Mouse (Mus musculus) liver, postnatal 0 days (tissue): ENCODE results near the gene Ctnnbl1. TPM values are rescaled to one million over a fixed set of nuclear protein-coding genes. Genes with fewer than 3 reads are reported as not detected.

ENCODE experiments used
- ATAC-seq: fragments of 200-750 bp; cut with Nextera tagmentation; 2 replicates; pipeline ENCODE4 v1.8.0; 2017; ENCODE audit warnings: mild to moderate bottlenecking, moderate library complexity
- DNase-seq: peaks from one replicate; pipeline ENCODE4 v3.0.0-alpha.2; 2016
- H3K27ac ChIP-seq: fragments of 300-500 bp; sonication (generic); 2 replicates; pipeline ENCODE4 v1.5.1; 2014; ENCODE audit warnings: antibody characterized with exemption, moderate library complexity, mild to moderate bottlenecking, low read depth
- H3K27me3 ChIP-seq: fragments of 300-500 bp; sonication (generic); 2 replicates; pipeline ENCODE4 v1.6.1; 2014; ENCODE audit warnings: low read length, control low read depth, mixed read lengths; ENCODE audit not compliant: insufficient read depth
- H3K36me3 ChIP-seq: fragments of 300-500 bp; sonication (generic); replicated peaks from 2 replicates; pipeline ENCODE4 v1.6.1; 2014; ENCODE audit warnings: mild to moderate bottlenecking, control low read depth, low read length, moderate library complexity, mixed read lengths; ENCODE audit not compliant: insufficient read depth
- H3K4me1 ChIP-seq: fragments of 300-500 bp; sonication (generic); 2 replicates; pipeline ENCODE4 v1.6.1; 2014; ENCODE audit warnings: antibody characterized with exemption, mild to moderate bottlenecking, control low read depth; ENCODE audit not compliant: insufficient read depth
- H3K4me2 ChIP-seq: fragments of 300-500 bp; sonication (generic); 2 replicates; pipeline ENCODE4 v1.6.1; 2014; ENCODE audit warnings: low read depth, mild to moderate bottlenecking, low read length, moderate library complexity, mixed read lengths
- H3K4me3 ChIP-seq: fragments of 300-500 bp; sonication (generic); 2 replicates; pipeline ENCODE4 v1.5.1; 2014; ENCODE audit warnings: low read depth, low read length
- H3K9ac ChIP-seq: fragments of 300-500 bp; sonication (generic); replicated peaks from 2 replicates; pipeline ENCODE4 v1.6.1; 2014; ENCODE audit warnings: mild to moderate bottlenecking, moderate library complexity
- H3K9me3 ChIP-seq: fragments of 300-500 bp; sonication (generic); 2 replicates; pipeline ENCODE4 v1.6.1; 2016; ENCODE audit warnings: mild to moderate bottlenecking, control low read depth, low read length, mixed read lengths
- CTCF ChIP-seq: sonication (generic); IDR thresholded peaks from 2 replicates; pipeline ENCODE4 v1.5.1; 2016; ENCODE audit warnings: antibody characterized with exemption, low read depth
- EP300 ChIP-seq: IDR thresholded peaks from 2 replicates; pipeline ENCODE4 v1.6.1; 2016; ENCODE audit warnings: antibody characterized with exemption, low read depth, mild to moderate bottlenecking
- WGBS: fragments of 180-500 bp; shearing (Covaris S2); extraction: QIAGEN DNeasy Blood & Tissue Kit; methylation state at CpG from one replicate; pipeline ENCODE4 v1.1.7; 2014; ENCODE audit not compliant: insufficient replicate concordance; 5-methylcytosine and 5-hydroxymethylcytosine counted together
- polyA plus RNA-seq: library from polyadenylated mRNA; unstranded; fragments of >200 nt; fragmentation: Nextera tagmentation; extraction: Ambion mirVana; gene quantifications from 2 replicates; pipeline ENCODE4 v1.2.1, GENCODE M21; 2015

Ctnnbl1 gene
- polyA plus RNA-seq, 1 experiment from 2014 or later = 19.9 TPM

- DNase-seq = no peak
- Histone ChIP-seq H3K4me3 (no peak overlapping the region), H3K9ac (no peak overlapping the region), H3K27ac (no peak overlapping the region), H3K4me1 (peaks cover 10% of the 10 kb centered on the region), H3K27me3 (no peaks in the 10 kb centered on the region), H3K36me3 (0 out of 2 replicates have a peak, but pooled peaks cover 2% of the 10 kb centered on the region), H3K9me3 (no peaks in the 10 kb centered on the region), H3K4me2 (no peak overlapping the region)
- 85% methylated on average over 7 of the region's 7 CpGs for WGBS
- TF ChIP-seq CTCF (no peak), EP300 (no peak)
- ATAC-seq = no peak
Observed at GRCm38 (mm10) chr2:157755771-157756170, 18.6 kb downstream of the Ctnnbl1 start.

DNA sequence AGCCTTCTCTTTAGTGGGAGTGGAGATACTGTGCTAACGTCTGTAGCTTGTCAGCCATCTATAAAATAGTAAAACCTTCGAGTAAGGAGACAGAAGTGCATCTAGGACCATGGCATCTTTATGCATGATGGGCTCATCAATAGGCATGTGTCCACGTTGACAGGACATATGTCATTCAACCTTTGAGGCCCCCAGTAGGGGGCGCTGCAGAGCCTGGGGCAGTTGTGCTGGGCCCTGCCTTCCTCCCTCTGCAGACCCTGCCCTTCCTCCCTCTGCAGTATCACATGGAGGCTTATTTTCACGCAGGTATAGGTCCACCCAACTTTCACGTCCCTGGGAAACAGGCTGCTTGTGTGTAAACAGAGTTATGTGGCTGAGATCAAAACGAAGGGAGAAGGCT lies 19.0 kb downstream of the Ctnnbl1 start:
- H3K4me1 ChIP-seq = peaks cover 7% of the 10 kb centered on the region
- H3K27ac ChIP-seq = no peak overlapping the region
- 75% methylated on average over 7 of the region's 7 CpGs for WGBS
- DNase-seq (no peak), ATAC-seq (no peak)
- H3K36me3 ChIP-seq = 0 out of 2 replicates have a peak, but pooled peaks cover 2% of the 10 kb centered on the region
- TF ChIP-seq CTCF (peak; percentile 55), EP300 (no peak)
- H3K9ac ChIP-seq = no peak overlapping the region
- no peak overlapping the region for H3K4me2 ChIP-seq
- H3K9me3 ChIP-seq = no peaks in the 10 kb centered on the region
- no peaks in the 10 kb centered on the region for H3K27me3 ChIP-seq
- no peak overlapping the region for H3K4me3 ChIP-seq

- 0 out of 2 replicates have a peak, but pooled peaks have one; percentile 13 for TF ChIP-seq EP300
- TF ChIP-seq CTCF = no peak
- Histone ChIP-seq H3K36me3 (0 out of 2 replicates have a peak, but pooled peaks cover 2% of the 10 kb centered on the region), H3K27me3 (no peaks in the 10 kb centered on the region), H3K4me1 (0 out of 2 replicates have a peak, but pooled peaks cover 4% of the 10 kb centered on the region), H3K4me2 (no peak overlapping the region), H3K9ac (no peak overlapping the region), H3K4me3 (no peak overlapping the region), H3K9me3 (no peaks in the 10 kb centered on the region), H3K27ac (no peak overlapping the region)
- ATAC-seq (peak; percentile 64), DNase-seq (no peak)
- 57% methylated on average over 5 of the region's 5 CpGs for WGBS
Observed at GRCm38 (mm10) chr2:157758395-157758794, 21.2 kb downstream of the Ctnnbl1 start.

DNA sequence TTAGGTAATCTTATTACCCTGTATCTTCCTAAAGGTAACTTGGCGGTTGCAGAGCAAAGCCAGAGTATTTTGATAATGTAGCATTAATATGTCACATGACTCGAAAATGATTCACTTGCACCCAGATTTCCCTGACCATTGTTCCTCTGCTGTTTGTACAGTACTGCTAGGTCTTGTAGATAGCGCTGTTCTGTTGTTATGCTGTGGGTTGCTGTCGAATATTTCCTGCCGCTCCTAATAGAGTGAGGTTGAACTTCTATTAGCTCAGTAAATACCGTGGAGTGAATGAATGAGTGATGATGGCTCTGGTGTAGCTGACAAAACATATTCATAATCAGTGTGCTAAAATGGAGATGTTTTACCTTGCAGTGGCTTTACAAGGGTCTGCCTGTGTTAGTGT lies 22.5 kb downstream of the Ctnnbl1 start:
- Histone ChIP-seq H3K27ac (no peak overlapping the region), H3K4me2 (no peak overlapping the region), H3K9ac (no peak overlapping the region), H3K4me3 (no peak overlapping the region), H3K4me1 (0 out of 2 replicates have a peak, but pooled peaks cover 4% of the 10 kb centered on the region), H3K9me3 (no peaks in the 10 kb centered on the region), H3K27me3 (no peaks in the 10 kb centered on the region), H3K36me3 (0 out of 2 replicates have a peak, but pooled peaks cover 2% of the 10 kb centered on the region)
- ATAC-seq (no peak), DNase-seq (no peak)
- 67% methylated on average over 6 of the region's 6 CpGs for WGBS
- TF ChIP-seq CTCF (no peak), EP300 (no peak)

DNA sequence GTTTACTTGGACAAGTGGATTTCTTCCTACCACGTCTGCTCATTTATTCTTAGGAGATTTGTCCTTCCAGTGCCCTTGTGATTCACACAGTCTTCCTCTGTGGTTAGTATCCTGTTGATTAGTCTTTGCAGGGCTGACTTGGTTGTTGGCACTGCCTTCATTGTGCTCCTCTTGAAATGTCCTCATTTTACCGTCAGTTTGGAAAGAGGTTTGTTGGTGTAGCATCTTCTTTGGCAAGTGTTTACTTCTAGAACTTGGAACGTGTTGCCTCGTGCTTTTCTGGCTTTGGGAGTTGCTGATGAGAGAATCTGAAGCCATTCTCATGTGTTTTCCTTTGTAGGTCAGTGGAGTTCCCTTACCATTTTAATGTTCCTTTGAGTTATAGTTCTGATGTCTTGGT lies 25.7 kb downstream of the Ctnnbl1 start:
- H3K4me3 ChIP-seq = no peak overlapping the region
- H3K4me1 ChIP-seq = 0 out of 2 replicates have a peak, but pooled peaks cover 4% of the 10 kb centered on the region
- H3K4me2 ChIP-seq = no peak overlapping the region
- no peak for TF ChIP-seq CTCF
- TF ChIP-seq EP300 = no peak
- WGBS = 76% methylated on average over 4 of the region's 4 CpGs
- H3K36me3 ChIP-seq = no peaks in the 10 kb centered on the region
- no peak overlapping the region for H3K27ac ChIP-seq
- H3K9ac ChIP-seq = no peak overlapping the region
- no peaks in the 10 kb centered on the region for H3K27me3 ChIP-seq
- ATAC-seq = no peak
- DNase-seq = no peak
- H3K9me3 ChIP-seq = no peaks in the 10 kb centered on the region

DNA sequence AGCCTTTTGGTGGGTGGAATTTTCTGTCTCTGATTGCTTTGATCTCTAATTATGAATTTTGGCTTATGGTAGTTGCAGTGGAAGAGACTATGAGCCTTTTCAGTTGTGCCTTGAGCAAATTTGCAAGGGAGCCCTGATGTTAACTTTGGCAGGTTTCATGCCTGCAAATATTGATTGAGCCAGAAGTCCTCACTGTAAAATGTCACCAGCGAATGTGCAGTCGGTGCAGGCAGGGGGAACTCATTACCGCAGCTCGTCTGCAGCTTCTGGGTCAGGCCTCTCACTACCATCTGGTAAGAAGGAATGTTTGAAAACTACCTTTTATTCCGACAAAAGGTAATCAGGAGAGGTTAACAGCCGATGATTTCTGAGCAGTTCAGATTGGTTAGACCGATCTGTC lies 29.4 kb downstream of the Ctnnbl1 start:
- no peaks in the 10 kb centered on the region for H3K36me3 ChIP-seq
- ATAC-seq (no peak), DNase-seq (no peak)
- no peak overlapping the region for H3K4me3 ChIP-seq
- no peaks in the 10 kb centered on the region for H3K9me3 ChIP-seq
- TF ChIP-seq EP300 = no peak
- no peak for TF ChIP-seq CTCF
- WGBS = 83% methylated on average over 7 of the region's 7 CpGs
- H3K4me1 ChIP-seq = 0 out of 2 replicates have a peak, but pooled peaks cover 8% of the 10 kb centered on the region
- no peak overlapping the region for H3K4me2 ChIP-seq
- H3K27ac ChIP-seq = no peak overlapping the region
- no peak overlapping the region for H3K9ac ChIP-seq
- H3K27me3 ChIP-seq = no peaks in the 10 kb centered on the region
